Mouse (Mus musculus) CH12.LX (cell line): ENCODE measurements at regions not wholly inside any gene's neighbourhood (a gene's known extent, or its start where the extent isn't known, plus 50 kb on each side); places are given as distances from the start of the nearest gene placed in this dataset.

ENCODE experiments used
- DNase-seq: peaks from one replicate; pipeline ENCODE4 v3.0.0-alpha.2; 2013; ENCODE audit errors: extremely low read depth
- H3K27ac ChIP-seq: 2 replicates; pipeline ENCODE4 v1.5.1; 2012; ENCODE audit warnings: low read depth, mild to moderate bottlenecking, control low read depth, moderate library complexity; ENCODE audit not compliant: insufficient read depth
- H3K27me3 ChIP-seq: replicated peaks from 2 replicates; pipeline ENCODE3; 2012; ENCODE audit warnings: inconsistent platforms
- H3K36me3 ChIP-seq, 2 experiments: replicated peaks in 1 of 2; 2 replicates each; pipeline versions ENCODE3 to v1.6.1; 2012; ENCODE audit warnings: inconsistent platforms in 1 of 2, low read length in 1 of 2, mild to moderate bottlenecking in 1 of 2, mixed read lengths in 1 of 2, moderate library complexity in 1 of 2; ENCODE audit not compliant: control insufficient read depth in 1 of 2, insufficient read depth in 1 of 2
- H3K4me1 ChIP-seq, 2 experiments: 2 replicates each; pipeline ENCODE4 v1.6.1; 2012; ENCODE audit warnings: inconsistent platforms in 1 of 2, moderate library complexity in 1 of 2; ENCODE audit not compliant: insufficient read depth in 2 of 2, control insufficient read depth in 1 of 2
- H3K4me2 ChIP-seq: 2 replicates; pipeline ENCODE4 v1.6.1; 2012; ENCODE audit warnings: low read depth, mild to moderate bottlenecking, control low read depth; ENCODE audit not compliant: poor library complexity, insufficient read depth, severe bottlenecking
- H3K4me3 ChIP-seq, 3 experiments: fragments of 150-350 bp in 1 of 3; sonication (generic) in 1 of 3; replicated peaks in 1 of 3; 2 replicates each; pipeline versions ENCODE3 to v1.5.1; 2011 to 2012; ENCODE audit warnings: low read depth in 2 of 3, low read length in 2 of 3, mild to moderate bottlenecking in 2 of 3, moderate library complexity in 2 of 3, control low read depth in 1 of 3, improper control_type of control experiment in 1 of 3, inconsistent platforms in 1 of 3, mixed read lengths in 1 of 3; ENCODE audit not compliant: poor library complexity in 1 of 3
- H3K79me2 ChIP-seq: replicated peaks from 2 replicates; pipeline ENCODE4 v1.6.1; 2012; ENCODE audit warnings: mild to moderate bottlenecking, moderate library complexity; ENCODE audit not compliant: control insufficient read depth, poor library complexity, insufficient read depth, severe bottlenecking; ENCODE audit errors: extremely low read depth
- H3K9ac ChIP-seq: 2 replicates; pipeline ENCODE4 v1.6.1; 2012; ENCODE audit warnings: low read depth, mild to moderate bottlenecking, control low read depth, moderate library complexity; ENCODE audit not compliant: insufficient read depth
- H3K9me3 ChIP-seq: replicated peaks from 2 replicates; pipeline ENCODE3; 2012; ENCODE audit warnings: low read length, inconsistent platforms, mixed read lengths
- BHLHE40 ChIP-seq: IDR thresholded peaks from 2 replicates; pipeline ENCODE4 v1.6.1; 2011; ENCODE audit warnings: mild to moderate bottlenecking, low read depth, low read length, improper control_type of control experiment
- CHD2 ChIP-seq: IDR thresholded peaks from 2 replicates; pipeline ENCODE4 v1.6.1; 2011; ENCODE audit warnings: low read length, improper control_type of control experiment
- E2F4 ChIP-seq: IDR thresholded peaks from 2 replicates; pipeline ENCODE4 v1.6.1; 2011; ENCODE audit warnings: low read depth, low read length, improper control_type of control experiment; ENCODE audit not compliant: insufficient replicate concordance
- ELF1 ChIP-seq: IDR thresholded peaks from 2 replicates; pipeline ENCODE4 v1.6.1; 2014; ENCODE audit warnings: low read depth, mild to moderate bottlenecking, inconsistent platforms, low read length, improper control_type of control experiment
- HCFC1 ChIP-seq: IDR thresholded peaks from 2 replicates; pipeline ENCODE4 v1.6.1; 2012; ENCODE audit warnings: low read depth, mild to moderate bottlenecking, inconsistent platforms, low read length, improper control_type of control experiment
- IRF4 ChIP-seq: IDR thresholded peaks from 2 replicates; pipeline ENCODE4 v1.6.1; 2014; ENCODE audit warnings: low read depth, mild to moderate bottlenecking, inconsistent platforms, low read length, improper control_type of control experiment
- JUN ChIP-seq: IDR thresholded peaks from 2 replicates; pipeline ENCODE4 v1.6.1; 2011; ENCODE audit warnings: low read depth, mild to moderate bottlenecking, low read length, improper control_type of control experiment, moderate library complexity; ENCODE audit not compliant: insufficient read depth
- JUND ChIP-seq: conservative IDR thresholded peaks from 2 replicates; pipeline ENCODE4 v1.6.1; 2011; ENCODE audit warnings: low read depth, low read length, improper control_type of control experiment
- MAFK ChIP-seq: IDR thresholded peaks from 2 replicates; pipeline ENCODE4 v1.6.1; 2011; ENCODE audit warnings: low read length, improper control_type of control experiment; ENCODE audit not compliant: insufficient replicate concordance
- MAX ChIP-seq: IDR thresholded peaks from 2 replicates; pipeline ENCODE4 v1.6.1; 2011; ENCODE audit warnings: low read length, improper control_type of control experiment
- MAZ ChIP-seq: IDR thresholded peaks from 2 replicates; pipeline ENCODE4 v1.6.1; 2012; ENCODE audit warnings: low read depth, mild to moderate bottlenecking, inconsistent platforms, low read length, improper control_type of control experiment, moderate library complexity
- MEF2A ChIP-seq: IDR thresholded peaks from 2 replicates; pipeline ENCODE4 v1.6.1; 2014; ENCODE audit warnings: low read depth, mild to moderate bottlenecking, inconsistent platforms, low read length, improper control_type of control experiment, borderline replicate concordance
- MXI1 ChIP-seq: IDR thresholded peaks from 2 replicates; pipeline ENCODE4 v1.6.1; 2011; ENCODE audit warnings: mild to moderate bottlenecking, low read depth, low read length, improper control_type of control experiment
- NRF1 ChIP-seq: IDR thresholded peaks from 2 replicates; pipeline ENCODE4 v1.6.1; 2014; ENCODE audit warnings: low read depth, mild to moderate bottlenecking, inconsistent platforms, low read length, improper control_type of control experiment, moderate library complexity
- POLR2A ChIP-seq: IDR thresholded peaks from 2 replicates; pipeline ENCODE4 v1.6.1; 2011; ENCODE audit warnings: low read depth, mild to moderate bottlenecking, improper control_type of control experiment, low read length
- RAD21 ChIP-seq: IDR thresholded peaks from 2 replicates; pipeline ENCODE4 v1.6.1; 2011; ENCODE audit warnings: low read depth, mild to moderate bottlenecking, low read length, improper control_type of control experiment, moderate library complexity
- TBP ChIP-seq: conservative IDR thresholded peaks from 2 replicates; pipeline ENCODE4 v1.6.1; 2011; ENCODE audit warnings: low read depth, low read length, improper control_type of control experiment
- UBTF ChIP-seq: IDR thresholded peaks from 2 replicates; pipeline ENCODE4 v1.6.1; 2012; ENCODE audit warnings: low read depth, mild to moderate bottlenecking, inconsistent platforms, low read length, improper control_type of control experiment, moderate library complexity
- USF1 ChIP-seq: IDR thresholded peaks from 2 replicates; pipeline ENCODE4 v1.6.1; 2014; ENCODE audit warnings: low read depth, mild to moderate bottlenecking, inconsistent platforms, low read length, improper control_type of control experiment
- ZC3H11A ChIP-seq: IDR thresholded peaks from 2 replicates; pipeline ENCODE4 v1.6.1; 2012; ENCODE audit warnings: low read depth, mild to moderate bottlenecking, inconsistent platforms, low read length, improper control_type of control experiment
- ZNF384 ChIP-seq: IDR thresholded peaks from 2 replicates; pipeline ENCODE4 v1.6.1; 2012; ENCODE audit warnings: low read depth, low read length, improper control_type of control experiment, inconsistent platforms
- dilution Hi-C: fragments of 300-500 bp; cut with MboI; formaldehyde crosslinking; loops from 2 replicates; pipeline ENCODE4 v1.14.3; 2020; ENCODE audit warnings: low sequenced_read_pairs; ENCODE audit not compliant: extremely low pct_unique_long_range_greater_than_20kb, extremely low pct_ligation_motif_present
- in situ Hi-C: fragments of 300-500 bp; cut with MboI; formaldehyde crosslinking; loops from 3 replicates; pipeline ENCODE4 v1.14.3; 2019; ENCODE audit warnings: low sequenced_read_pairs, low pct_ligation_motif_present, low pct_unique_long_range_greater_than_20kb, mixed read lengths

- in situ Hi-C loops, result no loop called here
- no peaks in the 10 kb centered on the region for H3K4me1 ChIP-seq
- no peaks in the 10 kb centered on the region for H3K79me2 ChIP-seq
- no peaks in the 10 kb centered on the region for H3K36me3 ChIP-seq
- H3K4me3 ChIP-seq, result no peak overlapping the region
- DNase-seq, result no peak
- TF ChIP-seq NRF1 (no peak), MAFK (no peak), MAZ (no peak), IRF4 (no peak), UBTF (no peak), TBP (no peak), MEF2A (no peak), JUN (no peak)
- no peak overlapping the region for H3K4me2 ChIP-seq
- dilution Hi-C loops, result no loop called here
- H3K27me3 ChIP-seq, result no peaks in the 10 kb centered on the region
- H3K9me3 ChIP-seq, result peaks cover 19% of the 10 kb centered on the region
- no peak overlapping the region for H3K27ac ChIP-seq
- no peak overlapping the region for H3K9ac ChIP-seq
Measured at GRCm38 (mm10) chr14:85930387-85930786, 1210.6 kb downstream of the Diaph3 start.

- no peak overlapping the region for H3K9ac ChIP-seq
- DNase-seq, result no peak
- no peaks in the 10 kb centered on the region for H3K36me3 ChIP-seq
- no peak for TF ChIP-seq USF1
- TF ChIP-seq CHD2, result no peak
- no peak for TF ChIP-seq MXI1
- TF ChIP-seq NRF1, result no peak
- no peak for TF ChIP-seq JUN
- no peak for TF ChIP-seq JUND
- no peak for TF ChIP-seq E2F4
- TF ChIP-seq ZNF384, result no peak
- TF ChIP-seq POLR2A, result no peak
- no peak for TF ChIP-seq BHLHE40
- TF ChIP-seq MAFK, result no peak
- no peak for TF ChIP-seq HCFC1
- no peak for TF ChIP-seq RAD21
- TF ChIP-seq ZC3H11A, result no peak
- no peak for TF ChIP-seq TBP
- TF ChIP-seq ELF1, result no peak
- no peak for TF ChIP-seq MAX
- H3K4me1 ChIP-seq, result no peaks in the 10 kb centered on the region
- H3K79me2 ChIP-seq, result no peaks in the 10 kb centered on the region
- peaks cover 16% of the 10 kb centered on the region for H3K9me3 ChIP-seq
- no peak overlapping the region for H3K4me2 ChIP-seq
- H3K4me3 ChIP-seq, result no peak overlapping the region
- dilution Hi-C loops, result no loop called here
- in situ Hi-C loops, result no loop called here
- no peak overlapping the region for H3K27ac ChIP-seq
- no peaks in the 10 kb centered on the region for H3K27me3 ChIP-seq
Measured at GRCm38 (mm10) chr14:85918894-85919293, 1222.1 kb downstream of the Diaph3 start.
